Mouse (Mus musculus) cortical plate, adult 2 months (tissue): Measurements from ENCODE around the gene Rpl35a.

ENCODE experiments used
- CTCF ChIP-seq: fragments of 200-500 bp; IDR thresholded peaks from 2 replicates; pipeline ENCODE4 v1.5.1; 2011; ENCODE audit warnings: mild to moderate bottlenecking, control low read depth, low read length; ENCODE audit not compliant: insufficient read depth; ENCODE audit errors: extremely low read depth
- POLR2A ChIP-seq: fragments of 200-500 bp; IDR thresholded peaks from 2 replicates; pipeline ENCODE4 v1.6.1; 2011; ENCODE audit warnings: mild to moderate bottlenecking, low read length, control low read depth; ENCODE audit not compliant: insufficient read depth; ENCODE audit errors: extremely low read depth

GRCm38 (mm10) chr16:33023750-33024149 is 32.5 kb upstream of the Rpl35a start:
- TF ChIP-seq POLR2A (no peak), CTCF (peak; percentile 95)
